Mouse (Mus musculus): ENCODE measurements at regions not wholly inside any gene's neighbourhood (a gene's known extent, or its start where the extent isn't known, plus 50 kb on each side); places are given as distances from the start of the nearest gene placed in this dataset.

DNA sequence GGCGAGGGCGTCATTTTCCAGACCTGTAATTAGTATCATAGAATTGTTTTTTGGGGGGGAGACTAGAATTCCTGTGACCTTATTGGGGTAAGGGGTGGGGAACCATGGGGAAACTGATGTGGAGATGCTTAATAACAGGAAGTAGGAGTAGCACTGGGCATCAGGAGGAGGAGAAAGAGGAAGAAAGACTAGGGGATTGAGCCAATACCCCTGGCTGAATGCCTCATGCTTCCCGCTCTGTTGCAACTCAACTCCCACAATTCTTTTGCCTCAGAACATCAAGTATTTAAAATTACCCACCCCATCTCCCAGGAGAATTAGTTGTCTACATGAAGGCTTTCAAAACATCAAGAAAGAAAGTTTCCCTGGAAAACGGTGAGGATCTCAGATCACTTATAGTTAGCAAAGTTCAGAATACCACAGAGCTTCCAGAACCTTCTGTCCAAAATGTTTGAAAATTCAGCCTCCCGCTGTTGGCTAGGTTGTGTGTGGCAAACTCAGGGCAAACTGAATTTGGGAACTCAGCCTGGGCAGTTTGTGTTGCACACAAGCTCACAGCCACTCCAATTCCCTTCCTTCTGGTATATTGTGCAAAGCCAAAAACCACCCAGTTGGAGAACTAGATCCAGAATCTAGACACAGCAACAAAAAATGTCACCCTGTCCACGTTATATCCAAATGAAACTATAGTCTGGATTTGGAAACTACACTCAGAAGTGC lies 209.8 kb downstream of the Icos start:
- DNase-seq (ENCODE audit: low read depth, low spot score), result no peak
- no peak overlapping the region for H3K9ac ChIP-seq (ENCODE audit: insufficient read depth, low read depth, low read length, poor library complexity, severe bottlenecking)
- H3K4me3 ChIP-seq (ENCODE audit: insufficient read depth in 1 of 2, low read depth in 1 of 2, low read length in 2 of 2, poor library complexity in 1 of 2, severe bottlenecking in 1 of 2), result no peak overlapping the region
- no peak overlapping the region for H3K27ac ChIP-seq (ENCODE audit: insufficient read depth, low read depth, low read length, poor library complexity, severe bottlenecking)
- no peak for TF ChIP-seq ZC3H11A (IDR thresholded peaks at IDR 0.05; ENCODE audit: borderline replicate concordance, low read depth, low read length)
- no peaks in the 10 kb centered on the region for H3K4me1 ChIP-seq (ENCODE audit: control insufficient read depth in 2 of 2, insufficient read depth in 2 of 2, low read length in 2 of 2, poor library complexity in 1 of 2)
- H3K9me3 ChIP-seq (ENCODE audit: control insufficient read depth, insufficient read depth, low read depth, low read length), result no peaks in the 10 kb centered on the region
- no peaks in the 10 kb centered on the region for H3K36me3 ChIP-seq (ENCODE audit: control insufficient read depth, insufficient read depth, low read length, poor library complexity, severe bottlenecking)
- in situ Hi-C loops (cut with MboI; ENCODE audit: low sequenced_read_pairs in 2 of 2, unreplicated experiment in 2 of 2), result no loop called here

DNA sequence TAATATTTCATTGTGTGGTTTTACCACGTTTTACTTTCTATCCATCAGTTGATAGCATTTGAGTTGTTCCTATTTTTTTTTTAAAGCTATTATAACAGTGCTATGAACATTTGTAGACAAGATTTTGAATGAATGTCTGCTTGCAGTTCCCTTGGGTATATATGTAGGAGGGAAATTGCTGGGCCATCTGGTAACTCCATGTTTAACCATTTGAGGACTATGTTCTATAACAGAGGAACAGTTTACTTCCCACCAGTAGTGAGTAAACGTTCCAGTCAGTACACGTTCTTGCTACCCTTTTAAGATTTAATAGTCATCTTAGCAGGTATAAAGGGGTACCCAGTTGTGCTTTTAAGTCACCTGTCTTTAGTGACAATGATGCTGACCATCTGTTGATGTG lies 213.2 kb downstream of the Icos start:
- H3K4me1 ChIP-seq (ENCODE audit: control insufficient read depth in 2 of 2, insufficient read depth in 2 of 2, low read length in 2 of 2, poor library complexity in 1 of 2), result no peaks in the 10 kb centered on the region
- TF ChIP-seq ZNF384 (IDR thresholded peaks at IDR 0.05; ENCODE audit: low read depth, low read length), result no peak
- no peak for TF ChIP-seq ZC3H11A (IDR thresholded peaks at IDR 0.05; ENCODE audit: borderline replicate concordance, low read depth, low read length)
- no peak for TF ChIP-seq CHD2 (IDR thresholded peaks at IDR 0.05; ENCODE audit: low read depth, low read length)
- TF ChIP-seq MAFK (IDR thresholded peaks at IDR 0.05; ENCODE audit: insufficient read depth, low read depth, low read length), result no peak
- TF ChIP-seq HCFC1 (IDR thresholded peaks at IDR 0.05; ENCODE audit: borderline replicate concordance, insufficient read depth, low read length), result no peak

DNA sequence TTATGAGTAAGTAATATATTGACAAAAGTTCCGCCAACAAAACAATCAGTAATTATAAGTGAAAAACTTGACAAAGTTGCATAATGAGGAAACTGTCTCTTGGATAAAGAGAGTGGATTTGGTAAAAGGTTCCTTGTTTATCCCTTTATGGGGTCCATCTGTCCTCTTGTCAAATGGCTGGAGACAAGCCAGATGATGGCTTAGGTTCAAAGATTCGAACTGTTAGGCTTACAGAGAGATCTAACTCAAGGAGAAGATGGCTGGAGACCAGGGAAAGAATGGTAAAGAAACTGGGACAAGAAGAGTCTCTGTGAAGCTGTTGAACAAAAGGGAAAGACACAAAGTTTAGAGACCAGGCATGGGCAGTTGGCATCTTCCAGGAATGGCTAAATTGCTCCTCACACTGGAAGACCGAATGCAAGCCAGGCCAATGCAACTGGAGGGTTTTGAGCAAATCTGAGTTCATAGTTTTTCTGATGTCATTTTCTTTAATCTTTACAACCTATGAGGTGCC lies 220.9 kb downstream of the Icos start:
- Histone ChIP-seq H3K4me3 (ENCODE audit: insufficient read depth in 1 of 2, low read depth in 1 of 2, low read length in 2 of 2, poor library complexity in 1 of 2, severe bottlenecking in 1 of 2) (no peak overlapping the region), H3K36me3 (ENCODE audit: control insufficient read depth, insufficient read depth, low read length, poor library complexity, severe bottlenecking) (no peaks in the 10 kb centered on the region), H3K9me3 (ENCODE audit: control insufficient read depth, insufficient read depth, low read depth, low read length) (no peaks in the 10 kb centered on the region), H3K4me1 (ENCODE audit: control insufficient read depth in 2 of 2, insufficient read depth in 2 of 2, low read length in 2 of 2, poor library complexity in 1 of 2) (no peaks in the 10 kb centered on the region), H3K9ac (ENCODE audit: insufficient read depth, low read depth, low read length, poor library complexity, severe bottlenecking) (no peak overlapping the region), H3K27ac (ENCODE audit: insufficient read depth, low read depth, low read length, poor library complexity, severe bottlenecking) (no peak overlapping the region)
- TF ChIP-seq CHD2 (IDR thresholded peaks at IDR 0.05; ENCODE audit: low read depth, low read length) (no peak), HCFC1 (IDR thresholded peaks at IDR 0.05; ENCODE audit: borderline replicate concordance, insufficient read depth, low read length) (no peak), ZNF384 (IDR thresholded peaks at IDR 0.05; ENCODE audit: low read depth, low read length) (no peak), MAFK (IDR thresholded peaks at IDR 0.05; ENCODE audit: insufficient read depth, low read depth, low read length) (no peak), ZC3H11A (IDR thresholded peaks at IDR 0.05; ENCODE audit: borderline replicate concordance, low read depth, low read length) (no peak)
- in situ Hi-C loops (cut with MboI; ENCODE audit: low sequenced_read_pairs in 2 of 2, unreplicated experiment in 2 of 2), result no loop called here
- no peak for DNase-seq (ENCODE audit: low read depth, low spot score)

More for the DNA sequence above, 213.2 kb downstream of the Icos start:
- H3K27ac ChIP-seq (ENCODE audit: insufficient read depth, low read depth, low read length, poor library complexity, severe bottlenecking), result no peak overlapping the region
- in situ Hi-C loops (cut with MboI; ENCODE audit: low sequenced_read_pairs in 2 of 2, unreplicated experiment in 2 of 2), result no loop called here
- DNase-seq (ENCODE audit: low read depth, low spot score), result no peak
- H3K4me3 ChIP-seq (ENCODE audit: insufficient read depth in 1 of 2, low read depth in 1 of 2, low read length in 2 of 2, poor library complexity in 1 of 2, severe bottlenecking in 1 of 2), result no peak overlapping the region
- H3K9ac ChIP-seq (ENCODE audit: insufficient read depth, low read depth, low read length, poor library complexity, severe bottlenecking), result no peak overlapping the region
- H3K9me3 ChIP-seq (ENCODE audit: control insufficient read depth, insufficient read depth, low read depth, low read length), result no peaks in the 10 kb centered on the region
- H3K36me3 ChIP-seq (ENCODE audit: control insufficient read depth, insufficient read depth, low read length, poor library complexity, severe bottlenecking), result no peaks in the 10 kb centered on the region

DNA sequence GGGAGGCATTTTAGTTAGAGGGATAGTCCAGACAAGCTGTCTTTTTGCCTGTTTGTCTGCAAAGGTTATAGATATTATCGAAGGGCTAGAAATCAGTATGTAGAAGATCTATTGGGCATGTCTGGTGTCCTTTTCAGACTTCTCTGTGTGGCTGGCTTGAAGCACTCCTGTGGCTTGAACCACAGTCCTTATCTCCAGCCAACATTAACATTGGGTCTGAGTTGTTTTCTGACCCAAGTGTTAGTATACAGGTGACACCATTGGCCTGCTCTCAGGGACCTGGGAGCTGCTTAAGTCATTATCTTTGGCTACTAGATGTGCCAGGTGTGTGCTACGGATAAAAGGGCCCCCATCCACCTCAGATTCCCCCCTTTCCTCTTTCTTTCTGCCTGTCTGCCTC lies 223.3 kb downstream of the Icos start:
- Histone ChIP-seq H3K9me3 (ENCODE audit: control insufficient read depth, insufficient read depth, low read depth, low read length) (no peaks in the 10 kb centered on the region), H3K27ac (ENCODE audit: insufficient read depth, low read depth, low read length, poor library complexity, severe bottlenecking) (no peak overlapping the region), H3K4me1 (ENCODE audit: control insufficient read depth in 2 of 2, insufficient read depth in 2 of 2, low read length in 2 of 2, poor library complexity in 1 of 2) (no peaks in the 10 kb centered on the region), H3K9ac (ENCODE audit: insufficient read depth, low read depth, low read length, poor library complexity, severe bottlenecking) (no peak overlapping the region), H3K4me3 (ENCODE audit: insufficient read depth in 1 of 2, low read depth in 1 of 2, low read length in 2 of 2, poor library complexity in 1 of 2, severe bottlenecking in 1 of 2) (no peak overlapping the region), H3K36me3 (ENCODE audit: control insufficient read depth, insufficient read depth, low read length, poor library complexity, severe bottlenecking) (no peaks in the 10 kb centered on the region)
- TF ChIP-seq MAFK (IDR thresholded peaks at IDR 0.05; ENCODE audit: insufficient read depth, low read depth, low read length), result no peak
- TF ChIP-seq CHD2 (IDR thresholded peaks at IDR 0.05; ENCODE audit: low read depth, low read length), result no peak
- no peak for TF ChIP-seq ZNF384 (IDR thresholded peaks at IDR 0.05; ENCODE audit: low read depth, low read length)
- TF ChIP-seq ZC3H11A (IDR thresholded peaks at IDR 0.05; ENCODE audit: borderline replicate concordance, low read depth, low read length), result no peak
- no peak for TF ChIP-seq HCFC1 (IDR thresholded peaks at IDR 0.05; ENCODE audit: borderline replicate concordance, insufficient read depth, low read length)
- DNase-seq (ENCODE audit: low read depth, low spot score), result no peak
- in situ Hi-C loops (cut with MboI; ENCODE audit: low sequenced_read_pairs in 2 of 2, unreplicated experiment in 2 of 2), result no loop called here

DNA sequence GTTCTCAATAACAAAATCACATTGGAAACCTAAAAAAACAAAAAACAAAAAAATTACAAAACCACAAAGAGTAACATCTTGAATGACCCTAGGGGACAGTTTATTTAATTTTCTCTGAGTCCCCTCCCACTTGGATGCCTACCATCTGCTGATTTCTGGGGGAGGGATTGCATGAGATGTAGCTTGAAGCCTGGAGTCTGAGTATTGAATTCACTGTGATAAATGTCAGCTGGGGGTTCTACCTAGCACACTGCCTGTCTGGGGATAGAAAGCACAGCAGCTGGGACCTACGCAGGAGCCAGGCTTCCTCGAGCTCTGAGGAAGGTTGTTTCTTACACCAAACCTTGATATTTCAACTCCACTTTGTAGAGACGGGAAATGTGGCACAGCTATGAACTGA lies 224.4 kb downstream of the Icos start:
- H3K9me3 ChIP-seq (ENCODE audit: control insufficient read depth, insufficient read depth, low read depth, low read length), result no peaks in the 10 kb centered on the region
- H3K36me3 ChIP-seq (ENCODE audit: control insufficient read depth, insufficient read depth, low read length, poor library complexity, severe bottlenecking), result no peaks in the 10 kb centered on the region
- in situ Hi-C loops (cut with MboI; ENCODE audit: low sequenced_read_pairs in 2 of 2, unreplicated experiment in 2 of 2), result no loop called here
- no peak overlapping the region for H3K4me3 ChIP-seq (ENCODE audit: insufficient read depth in 1 of 2, low read depth in 1 of 2, low read length in 2 of 2, poor library complexity in 1 of 2, severe bottlenecking in 1 of 2)
- H3K9ac ChIP-seq (ENCODE audit: insufficient read depth, low read depth, low read length, poor library complexity, severe bottlenecking), result no peak overlapping the region
- no peak for DNase-seq (ENCODE audit: low read depth, low spot score)
- H3K4me1 ChIP-seq (ENCODE audit: control insufficient read depth in 2 of 2, insufficient read depth in 2 of 2, low read length in 2 of 2, poor library complexity in 1 of 2), result no peaks in the 10 kb centered on the region
- no peak for TF ChIP-seq HCFC1 (IDR thresholded peaks at IDR 0.05; ENCODE audit: borderline replicate concordance, insufficient read depth, low read length)
- TF ChIP-seq CHD2 (IDR thresholded peaks at IDR 0.05; ENCODE audit: low read depth, low read length), result no peak
- no peak for TF ChIP-seq ZC3H11A (IDR thresholded peaks at IDR 0.05; ENCODE audit: borderline replicate concordance, low read depth, low read length)
- TF ChIP-seq ZNF384 (IDR thresholded peaks at IDR 0.05; ENCODE audit: low read depth, low read length), result no peak
- TF ChIP-seq MAFK (IDR thresholded peaks at IDR 0.05; ENCODE audit: insufficient read depth, low read depth, low read length), result no peak
- H3K27ac ChIP-seq (ENCODE audit: insufficient read depth, low read depth, low read length, poor library complexity, severe bottlenecking), result no peak overlapping the region

Measured in ES-E14 (cell line).